Mouse (Mus musculus) liver, embryonic 16.5 days (tissue): Measurements from ENCODE around the gene Pqbp1. TPM values are rescaled to one million over a fixed set of nuclear protein-coding genes. Genes with fewer than 3 reads are reported as not detected.

Experiments used
- ATAC-seq: fragments of 200-750 bp; cut with Nextera tagmentation; 2 replicates; pipeline ENCODE4 v1.8.0; 2017; ENCODE audit warnings: low read depth, mild to moderate bottlenecking, moderate number of reproducible peaks, moderate library complexity
- H3K27ac ChIP-seq: fragments of 300-500 bp; sonication (generic); 2 replicates; pipeline ENCODE4 v1.5.1; 2014; ENCODE audit warnings: mild to moderate bottlenecking, low read length
- H3K27me3 ChIP-seq: fragments of 300-500 bp; sonication (generic); 2 replicates; pipeline ENCODE4 v1.6.1; 2014; ENCODE audit warnings: low read depth, low read length, mixed read lengths; ENCODE audit not compliant: control insufficient read depth, insufficient read depth
- H3K36me3 ChIP-seq: fragments of 300-500 bp; sonication (generic); 2 replicates; pipeline ENCODE4 v1.6.1; 2014; ENCODE audit warnings: mild to moderate bottlenecking; ENCODE audit not compliant: control insufficient read depth, insufficient read depth
- H3K4me1 ChIP-seq: fragments of 300-500 bp; sonication (generic); 2 replicates; pipeline ENCODE4 v1.6.1; 2014; ENCODE audit warnings: low read depth, low read length, mixed read lengths; ENCODE audit not compliant: control insufficient read depth
- H3K4me2 ChIP-seq: fragments of 300-500 bp; sonication (generic); 2 replicates; pipeline ENCODE4 v1.6.1; 2014; ENCODE audit warnings: low read depth, low read length, mixed read lengths
- H3K4me3 ChIP-seq: fragments of 300-500 bp; sonication (generic); 2 replicates; pipeline ENCODE4 v1.5.1; 2014; ENCODE audit warnings: low read depth, mild to moderate bottlenecking, low read length
- H3K9ac ChIP-seq: fragments of 300-500 bp; sonication (generic); 2 replicates; pipeline ENCODE4 v1.6.1; 2014; ENCODE audit warnings: low read depth, low read length
- H3K9me3 ChIP-seq: fragments of 300-500 bp; sonication (generic); replicated peaks from 2 replicates; pipeline ENCODE4 v1.6.1; 2016; ENCODE audit warnings: low read length; ENCODE audit not compliant: control insufficient read depth
- WGBS: fragments of 180-500 bp; shearing (Covaris S2); extraction: QIAGEN DNeasy Blood & Tissue Kit; methylation state at CpG from one replicate; pipeline ENCODE4 v1.1.7; 2014; ENCODE audit not compliant: insufficient replicate concordance; 5-methylcytosine and 5-hydroxymethylcytosine counted together
- polyA plus RNA-seq: library from polyadenylated mRNA; unstranded; fragments of >200 nt; fragmentation: Nextera tagmentation; extraction: Ambion mirVana; gene quantifications from 2 replicates; pipeline ENCODE4 v1.2.1, GENCODE M21; 2015

Gene Pqbp1
- polyA plus RNA-seq: 36.8 and 38.6 TPM in 2 replicates

GRCm38 (mm10) chrX:7898880-7899874 is at the start of gene Pqbp1, which contains the start of gene Timm17b:
Gene Pqbp1, minus strand, starts transcription at chrX:7899269.
Gene Timm17b, plus strand, starts transcription at chrX:7899357.
- Histone ChIP-seq H3K4me3 (peak within 1 kb of the TSS; percentile 78), H3K9me3 (no peaks in the 10 kb centered on the region), H3K36me3 (peaks cover 3% of the 10 kb centered on the region), H3K4me1 (peaks cover 4% of the 10 kb centered on the region), H3K27me3 (no peaks in the 10 kb centered on the region), H3K27ac (peak within 1 kb of the TSS; percentile 87), H3K4me2 (peak within 1 kb of the TSS; percentile 84), H3K9ac (peak within 1 kb of the TSS; percentile 74)
- ATAC-seq: peak; percentile 99
- 12% methylated on average over 58 of the region's 62 CpGs for WGBS

- H3K4me2 ChIP-seq: peak overlapping the region; percentile 74
- H3K9ac ChIP-seq: peak overlapping the region; percentile 8; the same call in 1 of the 2 replicates
- H3K27me3 ChIP-seq: no peaks in the 10 kb centered on the region
- WGBS: 20% methylated on average over 38 of the region's 38 CpGs
- H3K27ac ChIP-seq: no peak overlapping the region
- H3K4me1 ChIP-seq: peaks cover 5% of the 10 kb centered on the region
- H3K36me3 ChIP-seq: no peaks in the 10 kb centered on the region
- peak; percentile 98 for ATAC-seq
- peak overlapping the region; percentile 68 for H3K4me3 ChIP-seq
- H3K9me3 ChIP-seq: no peaks in the 10 kb centered on the region
These were observed 48.9 kb upstream of the Pqbp1 start for GRCm38 (mm10) chrX:7947900-7948492.

GRCm38 (mm10) chrX:7947108-7947899 is 48.2 kb upstream of the Pqbp1 start, which contains the start of gene Hdac6:
Gene Hdac6, minus strand, starts transcription at chrX:7947889.
- Histone ChIP-seq H3K9ac (peak within 1 kb of the TSS; percentile 55), H3K27ac (no peak within 1 kb of the TSS), H3K4me1 (peaks cover 5% of the 10 kb centered on the region), H3K27me3 (no peaks in the 10 kb centered on the region), H3K4me2 (peak within 1 kb of the TSS; percentile 74), H3K36me3 (no peaks in the 10 kb centered on the region), H3K4me3 (peak within 1 kb of the TSS; percentile 68), H3K9me3 (no peaks in the 10 kb centered on the region)
- 21% methylated on average over 36 of the region's 37 CpGs for WGBS
- ATAC-seq: 0 out of 2 replicates have a peak, but pooled peaks have one; percentile 0

- Histone ChIP-seq H3K4me3 (no peak overlapping the region), H3K9me3 (no peaks in the 10 kb centered on the region), H3K36me3 (no peaks in the 10 kb centered on the region), H3K4me1 (peaks cover 5% of the 10 kb centered on the region), H3K27ac (no peak overlapping the region), H3K27me3 (no peaks in the 10 kb centered on the region), H3K9ac (no peak overlapping the region), H3K4me2 (no peak overlapping the region)
- WGBS: 72% methylated on average over 8 of the region's 8 CpGs
- no peak for ATAC-seq
These were observed 46.5 kb upstream of the Pqbp1 start for GRCm38 (mm10) chrX:7945618-7946017.

DNA sequence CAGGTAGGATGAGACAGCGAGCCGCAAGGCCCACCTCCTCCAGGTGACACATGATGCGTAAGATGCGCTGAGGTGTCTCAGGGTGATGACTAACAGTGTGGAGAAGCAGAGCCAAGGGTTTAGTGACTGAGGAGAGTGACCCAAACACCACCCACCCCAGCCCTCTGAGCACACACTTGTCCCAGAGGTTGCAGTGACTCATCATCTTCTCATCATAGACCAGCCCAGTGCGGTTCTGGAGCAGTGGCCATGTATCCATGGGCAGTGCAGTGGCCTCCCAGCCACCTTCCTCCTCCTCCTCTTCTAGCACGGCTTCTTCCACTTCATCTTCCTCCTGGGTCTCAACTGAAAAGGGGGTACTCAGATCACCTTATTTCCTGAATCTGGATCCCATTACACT is 38.6 kb upstream of the Pqbp1 start:
- ATAC-seq: no peak

DNA sequence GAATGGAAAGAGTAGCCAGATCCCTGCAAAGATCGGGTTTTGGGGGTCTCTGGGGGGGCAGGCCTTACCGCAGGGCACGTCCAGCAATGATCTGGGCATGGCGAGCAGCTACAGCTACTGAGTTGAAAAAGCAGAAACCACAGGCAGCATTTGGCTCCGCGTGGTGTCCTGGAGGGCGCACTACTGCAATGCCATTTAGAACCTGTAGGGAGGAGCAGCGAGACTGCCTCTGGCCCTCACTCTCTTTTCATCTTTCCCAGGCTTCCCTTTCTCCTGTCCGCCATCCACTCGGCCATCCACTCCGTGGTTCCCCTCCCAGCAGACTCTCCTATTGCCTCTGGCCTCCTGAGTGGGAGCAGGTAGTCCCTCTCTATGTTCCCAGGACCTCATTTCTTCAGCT is 37.8 kb upstream of the Pqbp1 start:
- no peaks in the 10 kb centered on the region for H3K27me3 ChIP-seq
- H3K9me3 ChIP-seq: no peaks in the 10 kb centered on the region
- ATAC-seq: no peak
- 38% methylated on average over 11 of the region's 11 CpGs for WGBS
- no peak overlapping the region for H3K4me2 ChIP-seq
- H3K4me3 ChIP-seq: no peak overlapping the region
- H3K4me1 ChIP-seq: no peaks in the 10 kb centered on the region
- H3K27ac ChIP-seq: no peak overlapping the region
- no peaks in the 10 kb centered on the region for H3K36me3 ChIP-seq
- no peak overlapping the region for H3K9ac ChIP-seq

More for the DNA sequence above, 38.6 kb upstream of the Pqbp1 start:
- Histone ChIP-seq H3K4me2 (no peak overlapping the region), H3K9ac (no peak overlapping the region), H3K36me3 (no peaks in the 10 kb centered on the region), H3K4me1 (no peaks in the 10 kb centered on the region), H3K27me3 (no peaks in the 10 kb centered on the region), H3K27ac (no peak overlapping the region), H3K9me3 (no peaks in the 10 kb centered on the region), H3K4me3 (no peak overlapping the region)
- 68% methylated on average over 6 of the region's 6 CpGs for WGBS

DNA sequence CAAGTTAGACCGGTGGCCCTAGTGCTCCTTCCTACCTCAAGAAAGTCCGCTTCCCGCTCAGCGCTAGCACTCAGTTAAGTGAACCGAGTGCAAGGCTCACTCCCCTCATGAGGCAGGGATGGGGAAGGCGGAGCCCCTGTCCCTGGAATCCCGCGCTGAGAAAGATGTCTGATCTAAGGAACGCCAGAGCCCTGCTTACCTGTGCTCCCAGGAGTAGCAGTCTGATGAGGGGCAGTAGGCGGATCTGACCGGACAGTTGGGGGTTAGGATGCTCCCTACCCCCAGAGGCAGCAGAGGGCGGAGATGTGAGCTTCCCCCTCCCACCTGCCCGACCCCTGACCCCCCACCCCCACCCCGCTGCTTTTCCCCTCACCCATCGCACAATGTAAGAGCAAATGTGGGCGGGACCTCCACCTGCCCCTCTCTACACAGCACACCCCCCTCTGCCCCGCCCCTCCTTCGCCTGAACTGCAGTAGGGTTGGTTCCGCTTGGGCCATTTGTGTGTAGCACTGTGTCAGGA is 29.3 kb upstream of the Pqbp1 start, which contains the start of gene Eras:
Eras (minus strand) TSS at position 338 of the 521 bp plus-strand sequence.
- Histone ChIP-seq H3K27ac (no peak within 1 kb of the TSS), H3K36me3 (no peaks in the 10 kb centered on the region), H3K4me3 (no peak within 1 kb of the TSS), H3K4me2 (no peak within 1 kb of the TSS), H3K9me3 (no peaks in the 10 kb centered on the region), H3K9ac (no peak within 1 kb of the TSS), H3K4me1 (no peaks in the 10 kb centered on the region), H3K27me3 (peaks cover 49% of the 10 kb centered on the region)
- no peak for ATAC-seq
- 29% methylated on average over 17 of the region's 19 CpGs for WGBS

- H3K9ac ChIP-seq: no peak overlapping the region
- H3K4me1 ChIP-seq: no peaks in the 10 kb centered on the region; the same call in 1 of the 2 replicates
- 18% methylated on average over 10 of the region's 10 CpGs for WGBS
- no peak overlapping the region for H3K4me3 ChIP-seq
- no peaks in the 10 kb centered on the region for H3K9me3 ChIP-seq
- H3K27ac ChIP-seq: no peak overlapping the region
- no peak overlapping the region for H3K4me2 ChIP-seq
- no peaks in the 10 kb centered on the region for H3K36me3 ChIP-seq
- no peak for ATAC-seq
- peaks cover 61% of the 10 kb centered on the region for H3K27me3 ChIP-seq
These were observed 28.0 kb upstream of the Pqbp1 start for GRCm38 (mm10) chrX:7927116-7927515.
